Mouse (Mus musculus) cerebellum, adult 11 months (tissue): ENCODE data around the gene Ambra1.
A peak's percentile ranks its signal among the peaks of the same experiment; 100 is the strongest.

Experiments used
- DNase-seq: peaks from one replicate; pipeline ENCODE4 v3.0.0; 2022

Ambra1 gene

GRCm38 (mm10) chr2:91945483-91945882 lies 215.5 kb downstream of the Ambra1 start, which contains the start of gene Gm9821:
TSS of gene Gm9821 (plus strand) at chr2:91945703.
- no peak for DNase-seq

- no peak for DNase-seq
Measured at GRCm38 (mm10) chr2:91946836-91947235, 216.9 kb downstream of the Ambra1 start.

- peak; percentile 52 for DNase-seq
Measured at GRCm38 (mm10) chr2:91947397-91948150, 217.6 kb downstream of the Ambra1 start.

- DNase-seq, result no peak
Measured at GRCm38 (mm10) chr2:91948151-91948509, 218.2 kb downstream of the Ambra1 start.

GRCm38 (mm10) chr2:91948792-91949241 lies 218.9 kb downstream of the Ambra1 start:
- peak; percentile 58 for DNase-seq

DNA sequence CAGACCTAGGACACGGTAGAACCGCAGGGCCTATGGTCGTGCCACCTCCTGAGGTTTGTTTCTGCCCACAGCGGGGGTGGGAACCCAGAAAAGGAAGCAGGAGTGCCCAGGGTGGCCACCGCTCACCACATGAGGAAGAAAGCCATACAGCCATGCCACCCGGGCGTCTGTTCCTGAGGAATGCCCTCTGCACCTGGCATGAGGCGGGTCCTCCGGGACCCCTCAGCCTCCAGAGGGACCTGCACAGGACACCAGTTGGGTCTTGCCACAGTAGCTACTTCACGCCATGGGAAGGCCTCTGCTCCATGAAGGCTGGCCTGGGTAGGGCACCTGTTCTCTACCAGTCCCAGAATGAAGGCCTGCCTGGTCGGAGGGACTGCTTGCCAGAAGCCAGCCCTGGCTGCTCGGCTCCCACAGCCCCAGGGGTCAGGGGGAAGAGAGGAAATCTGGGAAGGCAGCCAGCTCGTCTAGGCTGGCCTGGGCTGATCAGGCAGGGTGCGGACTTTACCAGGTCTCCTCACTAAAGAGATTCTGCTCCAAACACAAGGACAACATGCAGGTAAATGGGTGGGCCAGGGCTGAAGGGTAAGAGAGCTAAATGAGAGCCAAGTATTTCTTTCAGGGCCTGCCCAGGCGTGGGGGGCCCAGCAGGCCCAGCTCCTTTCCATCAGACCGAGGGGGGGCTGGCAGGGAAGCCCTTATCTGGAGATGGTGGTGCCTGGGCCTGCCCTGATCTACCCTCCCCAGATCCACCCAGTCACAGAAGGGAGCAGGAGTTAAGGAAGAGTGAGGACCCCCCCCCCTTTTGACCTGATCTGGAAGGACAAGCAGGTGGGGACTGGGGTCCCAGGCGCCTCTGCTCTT lies 219.7 kb downstream of the Ambra1 start:
- peak; percentile 75 for DNase-seq

- peak; percentile 76 for DNase-seq
Measured at GRCm38 (mm10) chr2:91950275-91951085, 220.5 kb downstream of the Ambra1 start.

- DNase-seq, result peak; percentile 54
Measured at GRCm38 (mm10) chr2:91953825-91954224, 223.9 kb downstream of the Ambra1 start.

- DNase-seq, result no peak
Measured at GRCm38 (mm10) chr2:91955121-91955591, 225.2 kb downstream of the Ambra1 start.

GRCm38 (mm10) chr2:91955875-91956274 lies 225.9 kb downstream of the Ambra1 start:
- DNase-seq, result no peak

GRCm38 (mm10) chr2:91957096-91957495 lies 227.2 kb downstream of the Ambra1 start:
- no peak for DNase-seq

DNA sequence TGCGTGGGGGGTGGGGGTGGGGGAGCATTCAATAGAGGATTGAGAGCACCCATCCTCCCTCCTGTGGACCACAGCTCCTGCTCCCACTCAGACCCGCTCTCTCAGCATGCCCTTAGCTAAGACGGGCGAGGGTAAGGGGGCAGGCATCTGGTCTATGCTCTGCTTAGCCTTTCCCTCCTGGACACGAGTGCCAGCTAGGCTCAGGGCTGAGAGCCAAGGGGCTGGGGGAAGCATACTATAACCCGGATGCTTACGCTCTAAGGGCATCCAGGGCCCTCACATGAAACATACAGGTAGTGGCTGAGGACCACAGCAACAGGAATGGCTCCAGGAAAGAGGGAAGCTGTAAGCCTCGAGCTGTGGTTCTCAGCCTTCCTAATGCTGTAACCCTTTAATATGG lies 228.1 kb downstream of the Ambra1 start:
- no peak for DNase-seq

GRCm38 (mm10) chr2:91958701-91959457 lies 228.9 kb downstream of the Ambra1 start:
- peak; percentile 60 for DNase-seq

DNA sequence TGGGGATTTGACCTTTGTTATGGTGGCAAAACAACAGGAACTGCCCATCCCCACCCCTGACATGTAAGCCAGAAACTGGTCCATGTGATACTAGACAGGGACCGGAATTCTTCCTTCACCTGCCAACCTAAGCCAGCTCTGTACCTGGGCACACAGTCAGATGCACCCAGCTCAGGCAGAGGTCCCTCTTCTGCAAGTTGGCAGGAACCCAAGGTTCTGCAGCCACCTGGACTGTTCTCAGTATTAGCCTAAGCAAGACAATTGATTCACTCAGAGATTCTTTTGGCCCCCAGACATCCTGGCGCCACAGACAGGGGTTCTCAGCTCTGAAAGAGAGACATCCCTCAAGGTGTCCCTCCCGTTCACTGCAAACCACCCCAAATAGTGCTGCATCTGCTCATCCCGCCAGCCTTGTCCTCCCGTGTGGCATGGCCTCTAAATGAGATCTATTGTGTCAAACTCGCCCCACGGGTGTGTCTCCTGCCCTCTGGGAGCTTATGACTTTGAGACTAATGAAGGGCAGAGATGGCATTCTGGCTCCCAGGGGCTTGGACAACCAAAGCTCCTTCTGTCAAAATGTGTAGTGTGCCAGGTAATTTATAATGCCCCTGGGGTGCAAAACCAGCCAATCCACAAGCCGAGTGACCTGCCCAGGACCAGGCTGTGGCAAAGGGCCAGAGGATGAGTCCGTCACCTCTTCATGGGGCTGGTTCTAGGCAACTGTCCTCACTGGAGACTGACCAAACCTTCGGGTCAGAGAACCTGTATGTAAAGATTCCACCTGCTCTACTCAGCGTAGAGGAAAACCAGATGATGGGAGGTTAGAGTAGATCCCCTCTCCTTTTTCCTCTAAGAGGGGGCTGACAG lies 229.8 kb downstream of the Ambra1 start:
- peak; percentile 86 for DNase-seq

- DNase-seq, result no peak
Measured at GRCm38 (mm10) chr2:91960459-91960858, 230.5 kb downstream of the Ambra1 start.

DNA sequence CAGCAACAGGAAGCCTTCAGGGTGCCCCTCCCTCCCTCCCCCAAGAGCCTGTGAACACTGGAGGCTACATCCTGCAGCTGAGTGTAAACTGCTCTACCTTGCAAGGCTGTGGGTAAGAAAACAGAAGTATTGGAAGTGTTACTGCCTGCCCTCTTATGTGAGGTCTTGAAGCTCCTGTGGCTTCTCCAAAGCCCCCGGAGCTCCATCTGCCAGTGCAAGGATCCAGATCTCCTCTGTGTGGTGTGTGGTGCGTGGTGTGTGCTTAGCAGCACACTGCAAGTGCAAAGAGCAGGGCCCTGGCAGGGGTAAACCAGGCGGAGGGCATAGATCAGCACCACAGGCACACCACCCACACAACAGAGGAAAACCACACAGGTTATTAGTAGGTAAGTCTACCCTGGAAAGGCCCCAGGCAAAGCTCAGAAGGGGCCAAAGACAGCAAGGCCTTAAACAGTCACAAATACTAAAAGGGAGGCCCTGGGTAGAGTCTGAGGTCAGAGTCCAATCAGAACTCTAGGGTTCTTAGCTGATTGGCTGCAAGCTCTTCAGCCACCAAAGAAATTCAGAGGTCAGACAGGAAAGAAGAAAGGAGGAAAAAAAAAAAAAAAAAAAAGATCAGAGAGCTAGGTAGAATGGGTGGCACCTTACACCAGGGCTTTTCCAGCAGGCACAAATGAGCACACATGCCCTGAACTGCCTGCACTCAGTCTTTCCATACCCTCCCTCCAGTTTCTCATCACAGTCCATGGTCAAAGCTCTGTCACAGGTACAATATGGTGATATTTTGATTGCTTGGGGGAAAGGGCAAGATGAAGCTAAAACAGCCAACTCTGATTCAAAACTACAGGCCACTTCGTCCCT lies 232.2 kb downstream of the Ambra1 start:
- no peak for DNase-seq

DNA sequence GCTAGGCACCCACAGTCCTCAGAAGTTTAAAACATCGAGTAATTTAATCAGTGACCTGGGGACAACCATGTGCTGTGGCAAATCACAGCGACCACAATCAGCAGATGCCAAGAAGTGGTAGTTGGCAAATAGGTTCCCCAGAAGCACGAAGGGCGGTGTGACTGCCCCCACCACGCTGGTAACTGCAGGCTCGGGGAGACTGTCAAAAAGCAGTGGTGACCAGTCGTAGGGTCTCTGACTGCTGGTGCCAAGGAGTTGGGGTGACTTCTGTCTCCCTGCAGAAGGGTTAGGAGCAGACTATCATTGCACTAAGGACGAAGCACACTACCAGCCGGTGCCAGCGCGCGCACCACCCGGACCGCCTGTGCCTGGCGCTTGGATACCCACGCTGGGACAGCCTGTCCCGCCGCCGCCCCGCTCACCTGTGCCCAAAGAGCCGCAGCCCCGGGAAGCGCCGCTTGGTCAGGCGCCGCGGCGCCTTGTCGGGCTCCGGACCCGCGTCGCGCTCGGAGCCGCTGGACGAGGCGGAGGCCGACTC lies 233.0 kb downstream of the Ambra1 start:
- DNase-seq, result peak; percentile 58

DNA sequence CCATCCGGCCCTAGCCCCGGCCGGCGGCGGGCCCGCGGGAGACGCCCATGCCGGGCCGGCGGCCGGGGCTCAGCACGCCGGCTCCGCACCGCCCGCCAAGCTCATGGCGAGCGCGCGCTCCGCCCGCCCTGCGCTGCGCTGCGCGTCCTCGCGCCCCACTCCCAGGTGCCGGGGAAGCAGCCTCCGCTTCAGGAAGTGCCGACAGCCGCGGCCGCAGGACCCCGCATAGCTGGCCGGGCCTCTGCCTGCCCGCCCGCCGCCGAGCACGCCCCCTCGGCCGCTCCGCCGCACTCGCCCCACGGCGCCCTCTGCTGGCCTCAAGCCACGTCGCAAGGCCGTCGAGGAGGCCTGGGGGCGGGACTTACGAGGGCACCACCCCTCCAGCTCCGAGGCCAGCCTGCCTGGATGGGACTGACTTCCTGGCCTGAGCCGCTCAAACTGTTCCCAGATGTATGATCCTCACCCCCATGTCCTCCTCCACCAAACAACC lies 233.6 kb downstream of the Ambra1 start:
- peak; percentile 95 for DNase-seq

- DNase-seq, result no peak
Measured at GRCm38 (mm10) chr2:91964610-91965204, 234.8 kb downstream of the Ambra1 start.
